Comparison of ENCODE assay signal across 24 mouse cellular contexts in genomic region chr16:55240996-55241395, GRCm38 (mm10). TPM values are rescaled to one million over a fixed set of nuclear protein-coding genes. Genes with fewer than 3 reads are reported as not detected.
A peak's percentile ranks its signal among the peaks of the same experiment; 100 is the strongest.
DNase-seq lines count a peak whose midpoint lies in the region; ATAC-seq and TF ChIP-seq lines count a peak whose summit lies in the region.
"Had no signal": no experiment of that assay in that cellular context is flagged by ENCODE, and none has a peak within 500 bp of the region (broad histone marks: within the 10 kb centered on the region; RNA-seq: fewer than 3 reads in every experiment).

No protein-coding gene starts in this region.

- no peak for TF ChIP-seq CTCF in lung, postnatal 0 days (IDR thresholded peaks at IDR 0.05)
- TF ChIP-seq CTCF in lung, adult 2 months (IDR thresholded peaks at IDR 0.05; ENCODE audit: insufficient read depth, low read length): no peak

- ATAC-seq in limb, embryonic 11.5 days (ENCODE audit: insufficient number of reproducible peaks, low FRiP score, low TSS enrichment, low read depth): 0 out of 2 replicates have a peak, but pooled peaks have one; percentile 26
- no peak for ATAC-seq in lung, postnatal 0 days
- ATAC-seq: activated CD4-positive, CD25-positive, alpha-beta regulatory T cell, adult 4 months; forebrain, embryonic 15.5 days; intestine, embryonic 15.5 days had no signal

- H3K9me3 ChIP-seq in limb, embryonic 11.5 days (ENCODE audit: control insufficient read depth, low read length): no peaks in the 10 kb centered on the region
- no peaks in the 10 kb centered on the region for H3K9me3 ChIP-seq in limb, embryonic 10.5 days (replicated peaks)
- H3K9me3 ChIP-seq in lung, postnatal 0 days (ENCODE audit: low read length): no peaks in the 10 kb centered on the region
- H3K9me3 ChIP-seq: embryonic facial prominence, embryonic 13.5 days; forebrain, embryonic 12.5 days; forebrain, embryonic 15.5 days; hindbrain, embryonic 12.5 days; hindbrain, embryonic 15.5 days; intestine, embryonic 15.5 days had no signal

- H3K36me3 ChIP-seq in limb, embryonic 11.5 days (ENCODE audit: control insufficient read depth, insufficient read depth, low read length): no peaks in the 10 kb centered on the region
- no peaks in the 10 kb centered on the region for H3K36me3 ChIP-seq in limb, embryonic 10.5 days
- H3K36me3 ChIP-seq in lung, postnatal 0 days (ENCODE audit: insufficient read depth, low read length): no peaks in the 10 kb centered on the region
- H3K36me3 ChIP-seq: embryonic facial prominence, embryonic 13.5 days; forebrain, embryonic 12.5 days; forebrain, embryonic 15.5 days; hindbrain, embryonic 12.5 days; hindbrain, embryonic 15.5 days; intestine, embryonic 15.5 days had no signal

- TF ChIP-seq EP300 in lung, postnatal 0 days (IDR thresholded peaks at IDR 0.05): no peak

- no peak overlapping the region for H3K4me3 ChIP-seq in limb, embryonic 11.5 days (ENCODE audit: low read depth, low read length)
- H3K4me3 ChIP-seq in limb, embryonic 10.5 days: no peak overlapping the region
- H3K4me3 ChIP-seq in lung, postnatal 0 days (ENCODE audit: low read depth, low read length): no peak overlapping the region
- no peak overlapping the region for H3K4me3 ChIP-seq in lung, adult 2 months (replicated peaks; ENCODE audit: extremely low read depth, low read depth, low read length)
- H3K4me3 ChIP-seq: embryonic facial prominence, embryonic 13.5 days; erythroblast, embryonic 14.5 days; forebrain, embryonic 12.5 days; forebrain, embryonic 15.5 days; hindbrain, embryonic 12.5 days; hindbrain, embryonic 15.5 days; intestine, embryonic 15.5 days had no signal

- no peak for TF ChIP-seq POLR2A in lung, adult 2 months (IDR thresholded peaks at IDR 0.05; ENCODE audit: borderline replicate concordance, extremely low read depth, low read depth, low read length)

- DNase-seq in embryo, embryonic 10.5 days (ENCODE audit: low spot score): peak; percentile 22
- DNase-seq in embryo, embryonic 10 days (ENCODE audit: low spot score): no peak
- no peak for DNase-seq in limb, embryonic 11.5 days (ENCODE audit: low spot score)
- no peak for DNase-seq in limb, embryonic 10.5 days (ENCODE audit: low spot score)
- DNase-seq in lung, postnatal 0 days (ENCODE audit: low spot score): peak; percentile 55
- DNase-seq in lung, adult 2 months: no peak
- DNase-seq: adrenal gland, adult 8-10 months; adrenal gland, postnatal 25 days; cerebellum, adult 11-12 months; cerebellum, adult 8-10 months; cerebellum, postnatal 10 days; cerebellum, postnatal 36 days; gastrocnemius, postnatal 14 days; heart, adult 11 months had no signal

- H3K27me3 ChIP-seq in limb, embryonic 11.5 days (ENCODE audit: control insufficient read depth, insufficient read depth, low read length): no peaks in the 10 kb centered on the region
- no peaks in the 10 kb centered on the region for H3K27me3 ChIP-seq in limb, embryonic 10.5 days (ENCODE audit: low read depth, poor library complexity, severe bottlenecking)
- H3K27me3 ChIP-seq in lung, postnatal 0 days (replicated peaks; ENCODE audit: insufficient read depth, low read length): no peaks in the 10 kb centered on the region
- H3K27me3 ChIP-seq: embryonic facial prominence, embryonic 13.5 days; forebrain, embryonic 12.5 days; forebrain, embryonic 15.5 days; hindbrain, embryonic 12.5 days; hindbrain, embryonic 15.5 days; intestine, embryonic 15.5 days had no signal

- no peaks in the 10 kb centered on the region for H3K4me1 ChIP-seq in limb, embryonic 11.5 days (ENCODE audit: control insufficient read depth, insufficient read depth, low read length)
- no peaks in the 10 kb centered on the region for H3K4me1 ChIP-seq in limb, embryonic 10.5 days
- H3K4me1 ChIP-seq in lung, postnatal 0 days (ENCODE audit: insufficient read depth, low read depth, low read length): no peaks in the 10 kb centered on the region
- no peaks in the 10 kb centered on the region for H3K4me1 ChIP-seq in lung, adult 2 months (ENCODE audit: control insufficient read depth, insufficient read depth, low read length)
- H3K4me1 ChIP-seq: embryonic facial prominence, embryonic 13.5 days; forebrain, embryonic 12.5 days; forebrain, embryonic 15.5 days; hindbrain, embryonic 12.5 days; hindbrain, embryonic 15.5 days; intestine, embryonic 15.5 days had no signal

- H3K4me2 ChIP-seq in limb, embryonic 11.5 days (ENCODE audit: low read depth, severe bottlenecking): no peak overlapping the region
- H3K4me2 ChIP-seq in lung, postnatal 0 days (replicated peaks; ENCODE audit: low read depth, low read length): no peak overlapping the region
- H3K4me2 ChIP-seq: embryonic facial prominence, embryonic 13.5 days; forebrain, embryonic 12.5 days; forebrain, embryonic 15.5 days; heart, embryonic 11.5 days; hindbrain, embryonic 12.5 days; hindbrain, embryonic 15.5 days; intestine, embryonic 15.5 days had no signal

- WGBS in limb, embryonic 11.5 days: 25% methylated on average over 2 of the region's 2 CpGs
- WGBS in limb, embryonic 10.5 days: 47% methylated on average over 2 of the region's 2 CpGs
- WGBS in lung, postnatal 0 days: 41% methylated on average over 2 of the region's 2 CpGs
- 55% methylated on average over 2 of the region's 2 CpGs for whole genome bisulfite sequencing in lung, adult 2 months

- no peak overlapping the region for H3K27ac ChIP-seq in limb, embryonic 11.5 days (replicated peaks; ENCODE audit: low read depth, low read length)
- H3K27ac ChIP-seq in limb, embryonic 10.5 days: no peak overlapping the region
- H3K27ac ChIP-seq in lung, postnatal 0 days (ENCODE audit: low read length): no peak overlapping the region
- H3K27ac ChIP-seq: embryonic facial prominence, embryonic 13.5 days; forebrain, embryonic 12.5 days; forebrain, embryonic 15.5 days; hindbrain, embryonic 12.5 days; hindbrain, embryonic 15.5 days; intestine, embryonic 15.5 days had no signal

- H3K9ac ChIP-seq in limb, embryonic 11.5 days (ENCODE audit: low read length): no peak overlapping the region
- no peak overlapping the region for H3K9ac ChIP-seq in lung, postnatal 0 days (replicated peaks; ENCODE audit: low read depth)
- H3K9ac ChIP-seq: embryonic facial prominence, embryonic 13.5 days; forebrain, embryonic 12.5 days; forebrain, embryonic 15.5 days; hindbrain, embryonic 12.5 days; hindbrain, embryonic 15.5 days; intestine, embryonic 15.5 days had no signal

RNA-seq across cellular contexts. Expression of gene Zpld1, which starts 56.8 kb away (rescaled TPM):
- 1.2 and 2.1 TPM in 2 replicates for polyA plus RNA-seq in limb, embryonic 11.5 days (2014; fragmentation: Nextera tagmentation; extraction: Ambion mirVana)
- polyA plus RNA-seq in limb, embryonic 10.5 days (2016; fragmentation: Nextera tagmentation; extraction: Ambion mirVana): 0.30 and 0.76 TPM in 2 replicates
- not detected in 2 replicates for polyA plus RNA-seq in lung, postnatal 0 days (2015; fragmentation: Nextera tagmentation; extraction: Ambion mirVana)
- 0.07 and 0.11 TPM in 2 replicates for polyA plus RNA-seq in lung, adult 2 months (2012; rRNA removed)
- polyA plus RNA-seq: activated CD4-positive, CD25-positive, alpha-beta regulatory T cell, adult 4 months; erythroblast, embryonic 14.5 days; heart, postnatal 0 days had no signal

Comparison
In these comparisons a context has a peak if more than half of its experiments do, and no peak if none do; other contexts are left out.
1. DNase-seq: peak in embryo, embryonic 10.5 days (single experiment) and lung, postnatal 0 days (single experiment); none in embryo, embryonic 10 days (single experiment), limb, embryonic 11.5 days (single experiment), limb, embryonic 10.5 days (single experiment) and lung, adult 2 months (single experiment).